Mouse (Mus musculus): Measurements from ENCODE around the gene Gyg. TPM values are rescaled to one million over a fixed set of nuclear protein-coding genes. Genes with fewer than 3 reads are reported as not detected.

Gyg gene
- polyA plus RNA-seq (2012) = not detected in 2 replicates

GRCm38 (mm10) chr3:20154531-20155367, at the start of gene Gyg:
Gene Gyg, minus strand, starts transcription at chr3:20155317.
- no peak for TF ChIP-seq GATA1 (IDR thresholded peaks at IDR 0.05; ENCODE audit: low read length)

GRCm38 (mm10) chr3:20198869-20199268, 43.8 kb upstream of the Gyg start:
- TF ChIP-seq GATA1 (IDR thresholded peaks at IDR 0.05; ENCODE audit: low read length) = no peak

- TF ChIP-seq GATA1 (IDR thresholded peaks at IDR 0.05; ENCODE audit: low read length) = no peak
Measured at GRCm38 (mm10) chr3:20197878-20198277, 42.8 kb upstream of the Gyg start.

- peak; percentile 84 for TF ChIP-seq GATA1 (IDR thresholded peaks at IDR 0.05; ENCODE audit: low read length)
Measured at GRCm38 (mm10) chr3:20188976-20189675, 34.0 kb upstream of the Gyg start.

GRCm38 (mm10) chr3:20172394-20172793, 17.3 kb upstream of the Gyg start:
- TF ChIP-seq GATA1 (IDR thresholded peaks at IDR 0.05; ENCODE audit: low read length) = no peak

- no peak for TF ChIP-seq GATA1 (IDR thresholded peaks at IDR 0.05; ENCODE audit: low read length)
Measured at GRCm38 (mm10) chr3:20167487-20167886, 12.4 kb upstream of the Gyg start.

GRCm38 (mm10) chr3:20155476-20155875, 359 bp upstream of the Gyg start:
- TF ChIP-seq GATA1 (IDR thresholded peaks at IDR 0.05; ENCODE audit: low read length) = no peak

- no peak for TF ChIP-seq GATA1 (IDR thresholded peaks at IDR 0.05; ENCODE audit: low read length)
Measured at GRCm38 (mm10) chr3:20151651-20152050, 3.5 kb downstream of the Gyg start.

- no peak for TF ChIP-seq GATA1 (IDR thresholded peaks at IDR 0.05; ENCODE audit: low read length)
Measured at GRCm38 (mm10) chr3:20150511-20150910, 4.6 kb downstream of the Gyg start.

- TF ChIP-seq GATA1 (IDR thresholded peaks at IDR 0.05; ENCODE audit: low read length) = no peak
Measured at GRCm38 (mm10) chr3:20147647-20148046, 7.5 kb downstream of the Gyg start.

GRCm38 (mm10) chr3:20146884-20147395, 8.2 kb downstream of the Gyg start:
- TF ChIP-seq GATA1 (IDR thresholded peaks at IDR 0.05; ENCODE audit: low read length) = no peak

GRCm38 (mm10) chr3:20145696-20146113, 9.4 kb downstream of the Gyg start:
- peak; percentile 74 for TF ChIP-seq GATA1 (IDR thresholded peaks at IDR 0.05; ENCODE audit: low read length)

- TF ChIP-seq GATA1 (IDR thresholded peaks at IDR 0.05; ENCODE audit: low read length) = no peak
Measured at GRCm38 (mm10) chr3:20144401-20144800, 10.7 kb downstream of the Gyg start.

GRCm38 (mm10) chr3:20143726-20144125, 11.4 kb downstream of the Gyg start:
- no peak for TF ChIP-seq GATA1 (IDR thresholded peaks at IDR 0.05; ENCODE audit: low read length)

- TF ChIP-seq GATA1 (IDR thresholded peaks at IDR 0.05; ENCODE audit: low read length) = no peak
Measured at GRCm38 (mm10) chr3:20142576-20142975, 12.5 kb downstream of the Gyg start.

- no peak for TF ChIP-seq GATA1 (IDR thresholded peaks at IDR 0.05; ENCODE audit: low read length)
Measured at GRCm38 (mm10) chr3:20142101-20142500, 13.0 kb downstream of the Gyg start.

Measured in G1E-ER4 (cell line).